Mouse (Mus musculus): ENCODE measurements at regions not wholly inside any gene's neighbourhood (a gene's known extent, or its start where the extent isn't known, plus 50 kb on each side); places are given as distances from the start of the nearest gene placed in this dataset.
A peak's percentile ranks its signal among the peaks of the same experiment; 100 is the strongest.
"Not testable (repeated sequence)": the region's sequence is repeated elsewhere in the genome, so short reads cannot be mapped to it uniquely, and the experiment has no call there.

- DNase-seq: no peak
These were observed 505.4 kb downstream of the Sema5a start for GRCm38 (mm10) chr15:32749971-32750370.

GRCm38 (mm10) chr15:32751991-32752390 is 507.4 kb downstream of the Sema5a start:
- DNase-seq: no peak

- DNase-seq: no peak
These were observed 515.5 kb downstream of the Sema5a start for GRCm38 (mm10) chr15:32760141-32760540.

DNA sequence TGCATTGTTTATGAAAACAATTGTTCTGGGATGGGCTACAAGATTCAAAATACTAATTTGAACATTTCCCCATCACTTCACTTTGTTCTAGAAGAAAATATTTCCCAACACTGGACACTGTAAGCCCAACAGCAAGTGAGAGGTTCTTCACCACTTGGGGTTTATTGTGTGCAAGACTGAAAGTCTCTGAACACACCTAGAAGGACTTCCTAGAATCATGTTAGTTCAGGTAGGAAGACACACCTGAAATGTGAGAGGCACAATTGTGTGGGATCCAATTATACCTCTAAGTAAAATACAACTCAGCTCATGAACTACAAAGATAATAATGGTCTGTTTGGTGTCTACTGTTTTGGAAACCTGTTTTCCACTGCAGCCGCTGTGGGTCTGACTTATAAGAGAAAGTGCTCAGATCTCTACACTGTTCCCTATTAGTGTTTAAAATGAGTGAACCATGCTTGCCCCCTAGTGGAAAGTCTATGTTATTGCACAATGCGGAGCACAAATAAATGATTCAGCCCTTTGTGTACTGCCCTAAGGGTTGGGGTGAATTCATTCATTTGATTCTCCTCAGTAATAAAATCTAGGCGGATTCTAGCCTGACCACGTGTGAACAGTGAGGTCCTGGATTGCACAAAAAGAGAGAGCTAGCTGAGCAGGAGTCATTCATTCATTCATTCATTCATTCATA is 521.5 kb downstream of the Sema5a start:
- no peak for DNase-seq

- no peak for DNase-seq
These were observed 522.3 kb downstream of the Sema5a start for GRCm38 (mm10) chr15:32766746-32767471.

GRCm38 (mm10) chr15:32778226-32778598 is 533.6 kb downstream of the Sema5a start:
- DNase-seq: not testable (repeated sequence)

- DNase-seq: peak; percentile 83
These were observed 534.1 kb downstream of the Sema5a start for GRCm38 (mm10) chr15:32778599-32779273.

- DNase-seq: not testable (repeated sequence)
These were observed 534.6 kb downstream of the Sema5a start for GRCm38 (mm10) chr15:32779274-32779615.

GRCm38 (mm10) chr15:32781609-32782008 is 537.0 kb downstream of the Sema5a start:
- not testable (repeated sequence) for DNase-seq

- no peak for DNase-seq
These were observed 554.6 kb downstream of the Sema5a start for GRCm38 (mm10) chr15:32799222-32799621.

DNA sequence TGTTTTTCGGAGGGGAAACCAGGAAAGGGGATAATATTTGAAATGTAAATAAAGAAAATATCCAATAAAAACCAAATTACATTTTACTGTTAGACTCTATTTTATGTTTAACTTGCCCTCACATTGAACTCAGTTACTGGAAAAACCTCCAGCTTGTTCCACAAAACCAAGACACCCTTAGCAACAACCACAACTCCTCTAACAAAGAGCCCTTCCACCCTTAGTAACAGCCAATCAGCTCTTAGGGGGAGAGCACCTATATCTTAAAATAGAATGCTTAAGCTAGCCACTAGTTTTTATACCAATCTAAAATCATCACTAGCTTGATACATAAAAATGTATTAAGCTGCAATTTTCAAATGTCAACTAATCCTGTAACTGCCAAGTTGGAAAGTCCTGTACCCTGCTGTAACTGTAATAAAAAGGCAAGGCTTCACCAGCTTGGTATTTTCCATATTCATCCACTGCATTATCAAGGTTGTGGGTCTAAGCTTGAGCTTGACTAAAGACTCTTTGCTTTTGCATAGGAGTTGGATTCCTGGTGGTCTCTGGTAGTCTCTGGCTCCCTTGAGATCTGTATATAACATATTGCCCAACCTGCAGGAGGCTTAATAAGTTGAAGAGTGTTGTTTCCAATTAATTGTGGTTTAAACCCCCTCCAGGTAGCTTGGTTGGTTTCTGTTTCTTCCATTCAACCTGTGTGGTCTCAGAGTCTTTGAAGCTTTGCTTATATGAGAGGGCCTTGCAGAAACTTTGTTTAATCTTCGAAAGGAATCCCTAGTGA is 566.4 kb downstream of the Sema5a start:
- DNase-seq: no peak

- no peak for DNase-seq
These were observed 595.4 kb downstream of the Sema5a start for GRCm38 (mm10) chr15:32839966-32840365.
